Mouse (Mus musculus): ENCODE measurements around the gene Gpr61.

GRCm38 (mm10) chr3:108101594-108101993, 53.1 kb downstream of the Gpr61 start:
- TF ChIP-seq CTCF (IDR thresholded peaks at IDR 0.05; ENCODE audit: low read depth) (no peak), EP300 (IDR thresholded peaks at IDR 0.05; ENCODE audit: low read depth) (no peak)
